Mouse (Mus musculus): ENCODE results near the gene Myo15.

- TF ChIP-seq GATA1 (IDR thresholded peaks at IDR 0.05; ENCODE audit: borderline replicate concordance, low read length): no peak
- TF ChIP-seq FLI1 (IDR thresholded peaks at IDR 0.05; ENCODE audit: low read length): no peak
Observed at GRCm38 (mm10) chr11:60507281-60507680, 38.1 kb downstream of the Myo15 start.

Measured in megakaryocyte, embryonic 14.5 days (primary cell).